Mouse (Mus musculus): ENCODE data around the gene Sh2d4b.

Gene Sh2d4b

GRCm38 (mm10) chr14:40893196-40893595, at the start of gene Sh2d4b:
TSS of gene Sh2d4b (minus strand) at chr14:40893266.
- no peak for DNase-seq

GRCm38 (mm10) chr14:40942429-40942828, 49.4 kb upstream of the Sh2d4b start:
- no peak for DNase-seq

DNA sequence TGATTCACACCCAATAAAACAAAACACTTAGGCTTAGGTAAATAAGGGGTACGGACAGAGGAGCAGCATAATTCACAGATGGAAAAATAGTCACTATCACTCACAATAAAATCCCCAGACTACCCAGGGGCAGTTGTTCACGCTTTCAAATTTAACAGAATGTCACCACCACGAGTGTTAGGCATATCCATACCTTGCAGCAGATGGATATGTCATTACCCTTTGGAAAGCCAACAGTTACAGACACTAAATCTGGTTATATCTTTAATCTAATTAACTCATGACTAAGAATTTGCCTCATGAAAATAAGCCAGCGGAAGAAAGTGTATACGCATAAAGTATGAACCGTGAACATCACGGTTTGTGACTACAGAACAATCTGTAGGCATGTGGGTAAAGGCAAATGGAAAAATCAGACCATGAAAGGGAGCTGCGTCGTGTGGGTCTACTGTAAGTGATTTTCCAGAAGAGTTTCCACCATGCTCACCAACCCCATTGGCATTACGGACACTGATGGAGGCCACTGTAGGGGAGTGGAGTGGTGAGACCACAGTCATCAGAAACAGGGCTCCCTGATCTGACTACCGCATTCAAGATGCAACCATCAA, 45.4 kb upstream of the Sh2d4b start:
- no peak for DNase-seq

- DNase-seq: no peak
Measured at GRCm38 (mm10) chr14:40937052-40937451, 44.0 kb upstream of the Sh2d4b start.

DNA sequence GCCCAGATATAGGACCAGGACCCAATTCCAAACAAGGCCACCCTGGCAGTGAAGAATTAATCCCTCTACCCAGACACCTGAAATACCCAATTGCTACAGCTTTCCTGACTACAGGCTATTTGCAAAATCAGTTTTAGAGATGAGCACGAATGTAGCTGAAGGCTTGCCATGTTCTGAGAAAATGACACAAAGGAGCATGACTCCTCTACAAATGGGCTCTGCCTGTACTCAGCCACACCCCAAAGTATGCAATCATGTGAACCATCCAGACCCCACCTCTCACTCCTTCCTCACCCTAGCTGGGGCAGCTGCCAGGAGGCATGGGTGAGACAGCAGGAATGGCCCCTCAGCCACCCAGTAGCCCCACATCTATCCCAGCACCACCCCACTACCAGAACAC, 42.4 kb upstream of the Sh2d4b start:
- DNase-seq: no peak

DNA sequence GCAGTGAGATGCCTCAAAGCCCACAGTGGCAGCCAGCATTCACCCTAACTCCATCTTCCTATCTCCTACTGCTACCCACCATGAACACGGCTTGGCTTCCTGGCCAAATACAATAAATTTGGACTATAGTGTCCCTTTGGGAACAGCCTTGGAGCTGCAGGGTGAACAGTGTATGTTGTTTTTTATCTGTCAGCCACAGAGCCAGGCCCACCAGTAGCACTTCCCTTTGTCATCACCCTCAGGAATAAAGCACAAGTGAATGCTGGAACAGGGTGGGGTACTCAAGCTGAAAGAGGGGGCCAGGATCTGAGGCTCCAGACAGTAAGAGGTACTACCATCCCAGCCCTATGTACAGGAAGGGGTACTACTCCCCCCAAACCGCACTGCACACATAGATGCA, 42.0 kb upstream of the Sh2d4b start:
- DNase-seq: no peak

- no peak for DNase-seq
Measured at GRCm38 (mm10) chr14:40933328-40933727, 40.3 kb upstream of the Sh2d4b start.

DNA sequence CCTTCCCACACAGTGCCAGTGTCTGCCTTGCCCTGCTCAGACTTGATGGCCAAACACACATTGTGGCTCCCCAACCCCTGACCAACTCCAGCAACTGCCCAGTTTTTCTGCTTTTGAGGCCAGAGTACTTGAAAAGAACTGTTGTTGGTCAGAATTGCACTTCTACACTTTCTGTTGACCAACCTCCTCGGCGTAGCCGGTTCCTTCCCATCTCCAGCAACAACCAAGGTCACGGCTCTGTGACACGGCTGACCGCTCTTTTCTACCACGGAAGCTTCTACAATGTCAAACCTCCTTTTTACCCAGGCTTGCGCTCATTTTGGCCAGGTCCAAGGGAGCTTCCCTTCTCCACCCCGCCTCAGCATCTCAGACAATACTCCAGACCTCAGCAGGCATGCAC, 39.2 kb upstream of the Sh2d4b start:
- no peak for DNase-seq

GRCm38 (mm10) chr14:40931115-40931829, 38.2 kb upstream of the Sh2d4b start:
- DNase-seq: no peak

- no peak for DNase-seq
Measured at GRCm38 (mm10) chr14:40929943-40930342, 36.9 kb upstream of the Sh2d4b start.

DNA sequence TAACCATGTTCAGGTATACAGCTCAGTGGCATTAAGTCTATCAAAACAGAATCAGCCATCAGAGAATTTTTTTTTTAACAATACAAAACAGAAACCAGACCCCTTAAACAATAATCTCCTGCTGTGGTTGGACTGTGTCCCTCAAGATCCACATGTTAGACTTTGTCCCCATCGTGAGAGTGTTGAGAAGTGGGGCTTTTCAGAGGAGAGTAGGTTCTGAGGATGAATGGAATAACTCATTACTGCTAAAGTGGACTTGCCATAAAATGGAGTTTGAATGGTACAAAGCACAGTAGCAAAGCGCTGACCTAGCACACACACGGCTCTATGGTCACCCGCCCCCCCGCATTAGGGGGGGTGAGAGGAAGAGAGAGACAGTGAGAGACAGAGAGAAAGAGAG, 35.8 kb upstream of the Sh2d4b start:
- DNase-seq: no peak

GRCm38 (mm10) chr14:40927041-40927440, 34.0 kb upstream of the Sh2d4b start:
- no peak for DNase-seq

DNA sequence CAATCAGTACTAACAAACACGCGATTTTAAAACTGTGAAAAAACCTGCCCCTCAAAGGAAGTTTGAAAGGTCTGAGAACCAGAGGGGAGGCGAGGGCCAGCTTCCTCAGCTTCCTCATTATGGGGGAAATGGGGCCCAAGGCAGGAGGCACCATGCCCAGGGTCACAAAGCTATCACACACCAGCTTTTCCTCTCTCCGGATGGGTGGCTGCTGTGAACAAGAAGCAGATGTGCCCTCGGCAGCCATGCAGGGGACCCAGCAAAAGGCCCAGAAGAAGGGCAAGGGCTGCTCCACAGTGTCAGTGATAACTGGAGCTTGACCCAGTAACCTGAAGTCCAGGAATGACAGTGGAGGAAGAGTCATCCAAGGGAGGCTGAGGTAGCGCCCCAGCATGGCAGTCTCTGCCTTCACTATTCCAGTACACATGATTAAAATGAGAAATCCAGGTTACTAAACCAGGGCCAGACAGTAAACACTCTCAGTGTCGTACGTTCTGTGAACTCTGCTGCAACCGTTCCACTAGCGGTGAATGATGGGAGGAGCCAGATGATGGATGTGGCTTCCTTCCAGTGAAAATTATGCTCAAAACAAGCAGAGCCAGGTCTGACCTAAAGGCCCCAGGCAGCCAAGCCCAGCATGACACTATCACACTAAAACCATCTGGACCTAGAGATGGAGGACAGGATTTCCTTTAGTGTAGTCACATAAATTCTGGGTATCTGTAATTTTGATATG, 31.5 kb upstream of the Sh2d4b start:
- peak; percentile 57 for DNase-seq

GRCm38 (mm10) chr14:40921241-40921640, 28.2 kb upstream of the Sh2d4b start:
- no peak for DNase-seq

DNA sequence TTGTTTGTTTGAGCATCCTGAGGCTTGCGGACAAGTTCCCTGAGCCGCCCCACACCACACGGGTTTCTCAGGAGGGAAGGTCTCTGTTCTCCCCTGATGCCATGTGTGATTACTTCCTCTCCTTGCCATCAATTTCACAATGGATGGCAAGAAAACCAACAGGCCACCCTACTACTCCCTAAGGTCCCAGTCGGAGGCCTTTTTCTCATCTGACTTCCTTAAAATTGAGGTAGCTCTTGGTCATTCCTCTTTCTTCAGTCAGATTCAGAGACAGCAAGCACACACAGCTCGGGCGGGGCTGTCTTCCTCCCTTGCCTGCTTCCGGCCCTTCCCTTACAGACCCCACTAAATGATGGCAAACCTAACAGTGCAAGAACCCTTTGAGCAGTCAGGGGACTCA, 26.5 kb upstream of the Sh2d4b start:
- DNase-seq: no peak

GRCm38 (mm10) chr14:40918477-40918876, 25.4 kb upstream of the Sh2d4b start:
- no peak for DNase-seq

- peak; percentile 84 for DNase-seq
Measured at GRCm38 (mm10) chr14:40917632-40918031, 24.6 kb upstream of the Sh2d4b start.

GRCm38 (mm10) chr14:40916667-40917066, 23.6 kb upstream of the Sh2d4b start:
- no peak for DNase-seq

- no peak for DNase-seq
Measured at GRCm38 (mm10) chr14:40915838-40916237, 22.8 kb upstream of the Sh2d4b start.

DNA sequence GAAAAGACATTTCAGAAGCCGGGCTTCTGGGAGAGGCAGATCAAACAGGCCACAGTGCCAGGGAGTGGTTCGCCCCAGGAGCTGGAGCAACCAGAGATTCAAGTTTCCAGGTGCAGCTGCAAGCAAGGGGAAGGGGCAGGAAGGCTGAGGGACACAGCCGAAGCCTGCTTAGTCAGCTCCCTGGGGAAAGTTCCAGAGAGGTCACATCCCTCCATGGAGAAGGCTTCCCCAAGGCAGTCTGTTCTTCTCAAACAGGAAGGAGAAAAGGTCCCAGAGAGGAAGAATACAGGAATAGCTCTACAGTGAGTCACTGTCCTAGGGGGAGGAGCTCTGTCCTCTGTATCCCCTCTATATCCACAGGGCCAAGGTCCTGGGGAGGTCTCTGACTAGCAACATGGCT, 21.6 kb upstream of the Sh2d4b start:
- no peak for DNase-seq

GRCm38 (mm10) chr14:40913709-40914108, 20.6 kb upstream of the Sh2d4b start:
- no peak for DNase-seq

DNA sequence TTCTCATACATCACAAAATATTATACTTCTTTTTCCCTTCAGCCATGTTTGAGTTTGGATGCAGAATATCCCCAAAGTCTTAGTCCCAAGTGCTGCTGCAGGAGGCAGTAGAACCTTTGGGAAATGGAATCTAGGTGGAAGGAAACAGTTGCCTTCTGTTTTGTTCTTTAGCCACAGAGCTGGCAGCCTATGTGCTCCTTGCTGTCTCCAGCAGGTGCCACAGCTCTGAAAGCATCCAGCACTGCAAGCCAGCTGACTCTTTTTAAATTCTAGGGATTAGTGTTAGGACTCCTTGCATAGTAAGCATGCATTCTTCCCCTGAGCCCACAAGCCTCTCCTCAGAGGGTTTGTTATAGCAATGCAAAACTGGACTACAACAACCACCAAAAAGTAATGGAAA, 18.5 kb upstream of the Sh2d4b start:
- no peak for DNase-seq

- DNase-seq: no peak
Measured at GRCm38 (mm10) chr14:40908763-40909162, 15.7 kb upstream of the Sh2d4b start.

DNA sequence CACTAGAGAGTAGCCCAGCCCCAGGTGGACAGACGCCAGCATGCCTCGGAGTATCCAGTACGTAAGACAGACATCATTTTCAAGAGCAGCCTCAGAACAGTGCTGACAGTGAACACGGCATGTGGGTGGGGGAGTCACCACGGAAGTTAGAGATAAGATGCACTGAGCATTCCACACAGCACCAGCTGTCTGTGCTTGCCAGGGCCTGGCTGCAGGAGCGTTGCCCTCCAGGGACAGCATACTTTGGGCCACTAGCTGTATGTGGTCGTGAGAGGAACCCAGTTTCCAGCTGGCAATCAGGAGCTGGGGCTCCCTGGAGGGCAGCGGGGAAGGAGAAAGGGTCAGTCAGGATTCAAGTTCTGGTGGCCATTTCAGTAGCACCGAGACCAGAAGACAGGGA, 13.7 kb upstream of the Sh2d4b start:
- DNase-seq: no peak

Data from embryo, embryonic 11 days (tissue).